Mouse (Mus musculus): Measurements from ENCODE around the gene Hhipl1. TPM values are rescaled to one million over a fixed set of nuclear protein-coding genes. Genes with fewer than 3 reads are reported as not detected.

Hhipl1 gene
- polyA plus RNA-seq, 1 experiment from 2014 or later, result 0.32 TPM

GRCm38 (mm10) chr12:108367909-108368308, 61.8 kb downstream of the Hhipl1 start:
- DNase-seq (ENCODE audit: low spot score) (no peak), ATAC-seq (ENCODE audit: insufficient number of reproducible peaks, low FRiP score, low TSS enrichment, low read depth) (no peak)
- H3K9me3 ChIP-seq (ENCODE audit: control insufficient read depth, low read length), result no peaks in the 10 kb centered on the region
- no peaks in the 10 kb centered on the region for H3K27me3 ChIP-seq (ENCODE audit: control insufficient read depth, insufficient read depth, low read length)
- H3K4me2 ChIP-seq (ENCODE audit: low read depth, severe bottlenecking), result no peak overlapping the region
- H3K9ac ChIP-seq (ENCODE audit: low read length), result no peak overlapping the region
- H3K4me3 ChIP-seq (ENCODE audit: low read depth, low read length), result no peak overlapping the region
- H3K36me3 ChIP-seq (ENCODE audit: control insufficient read depth, insufficient read depth, low read length), result no peaks in the 10 kb centered on the region
- H3K27ac ChIP-seq (replicated peaks; ENCODE audit: low read depth, low read length), result no peak overlapping the region
- 88% methylated on average over 2 of the region's 2 CpGs for WGBS
- H3K4me1 ChIP-seq (ENCODE audit: control insufficient read depth, insufficient read depth, low read length), result peaks cover 12% of the 10 kb centered on the region; the same call in 1 of the 2 replicates

GRCm38 (mm10) chr12:108368921-108369320, 62.9 kb downstream of the Hhipl1 start:
- Histone ChIP-seq H3K27ac (replicated peaks; ENCODE audit: low read depth, low read length) (no peak overlapping the region), H3K4me3 (ENCODE audit: low read depth, low read length) (no peak overlapping the region), H3K9ac (ENCODE audit: low read length) (no peak overlapping the region), H3K9me3 (ENCODE audit: control insufficient read depth, low read length) (no peaks in the 10 kb centered on the region), H3K4me2 (ENCODE audit: low read depth, severe bottlenecking) (no peak overlapping the region), H3K4me1 (ENCODE audit: control insufficient read depth, insufficient read depth, low read length) (peaks cover 22% of the 10 kb centered on the region), H3K27me3 (ENCODE audit: control insufficient read depth, insufficient read depth, low read length) (no peaks in the 10 kb centered on the region), H3K36me3 (ENCODE audit: control insufficient read depth, insufficient read depth, low read length) (no peaks in the 10 kb centered on the region)
- 56% methylated on average over 5 of the region's 5 CpGs for WGBS
- DNase-seq (ENCODE audit: low spot score) (no peak), ATAC-seq (ENCODE audit: insufficient number of reproducible peaks, low FRiP score, low TSS enrichment, low read depth) (no peak)

- no peak within 1 kb of the TSS for H3K9ac ChIP-seq (ENCODE audit: low read length)
- 80% methylated on average over 19 of the region's 19 CpGs for WGBS
- peaks cover 29% of the 10 kb centered on the region for H3K4me1 ChIP-seq (ENCODE audit: control insufficient read depth, insufficient read depth, low read length)
- H3K9me3 ChIP-seq (ENCODE audit: control insufficient read depth, low read length), result no peaks in the 10 kb centered on the region
- ATAC-seq (ENCODE audit: insufficient number of reproducible peaks, low FRiP score, low TSS enrichment, low read depth) (no peak), DNase-seq (ENCODE audit: low spot score) (no peak)
- H3K4me3 ChIP-seq (ENCODE audit: low read depth, low read length), result no peak within 1 kb of the TSS
- H3K27me3 ChIP-seq (ENCODE audit: control insufficient read depth, insufficient read depth, low read length), result no peaks in the 10 kb centered on the region
- H3K36me3 ChIP-seq (ENCODE audit: control insufficient read depth, insufficient read depth, low read length), result no peaks in the 10 kb centered on the region
- no peak within 1 kb of the TSS for H3K4me2 ChIP-seq (ENCODE audit: low read depth, severe bottlenecking)
- H3K27ac ChIP-seq (replicated peaks; ENCODE audit: low read depth, low read length), result no peak within 1 kb of the TSS
Observed at GRCm38 (mm10) chr12:108370596-108371428, 64.7 kb downstream of the Hhipl1 start, which contains the start of gene Eml1. TSS of gene Eml1 (plus strand) at chr12:108370957.

- Histone ChIP-seq H3K4me2 (ENCODE audit: low read depth, severe bottlenecking) (no peak overlapping the region), H3K27me3 (ENCODE audit: control insufficient read depth, insufficient read depth, low read length) (no peaks in the 10 kb centered on the region), H3K27ac (replicated peaks; ENCODE audit: low read depth, low read length) (no peak overlapping the region), H3K4me3 (ENCODE audit: low read depth, low read length) (no peak overlapping the region), H3K36me3 (ENCODE audit: control insufficient read depth, insufficient read depth, low read length) (no peaks in the 10 kb centered on the region), H3K4me1 (ENCODE audit: control insufficient read depth, insufficient read depth, low read length) (peaks cover 29% of the 10 kb centered on the region), H3K9me3 (ENCODE audit: control insufficient read depth, low read length) (no peaks in the 10 kb centered on the region), H3K9ac (ENCODE audit: low read length) (no peak overlapping the region)
- WGBS, result 74% methylated on average over 6 of the region's 6 CpGs
- DNase-seq (ENCODE audit: low spot score), result no peak
- no peak for ATAC-seq (ENCODE audit: insufficient number of reproducible peaks, low FRiP score, low TSS enrichment, low read depth)
Observed at GRCm38 (mm10) chr12:108371429-108371765, 65.3 kb downstream of the Hhipl1 start.

- Histone ChIP-seq H3K27me3 (ENCODE audit: control insufficient read depth, insufficient read depth, low read length) (no peaks in the 10 kb centered on the region), H3K4me2 (ENCODE audit: low read depth, severe bottlenecking) (no peak overlapping the region), H3K36me3 (ENCODE audit: control insufficient read depth, insufficient read depth, low read length) (no peaks in the 10 kb centered on the region), H3K9me3 (ENCODE audit: control insufficient read depth, low read length) (no peaks in the 10 kb centered on the region), H3K27ac (replicated peaks; ENCODE audit: low read depth, low read length) (no peak overlapping the region), H3K4me3 (ENCODE audit: low read depth, low read length) (no peak overlapping the region), H3K4me1 (ENCODE audit: control insufficient read depth, insufficient read depth, low read length) (peaks cover 29% of the 10 kb centered on the region), H3K9ac (ENCODE audit: low read length) (no peak overlapping the region)
- 87% methylated on average over 17 of the region's 17 CpGs for WGBS
- ATAC-seq (ENCODE audit: insufficient number of reproducible peaks, low FRiP score, low TSS enrichment, low read depth) (no peak), DNase-seq (ENCODE audit: low spot score) (no peak)
Observed at GRCm38 (mm10) chr12:108372241-108372640, 66.2 kb downstream of the Hhipl1 start.

GRCm38 (mm10) chr12:108373611-108374010, 67.5 kb downstream of the Hhipl1 start:
- Histone ChIP-seq H3K9ac (ENCODE audit: low read length) (no peak overlapping the region; the same call in 1 of the 2 replicates), H3K27ac (replicated peaks; ENCODE audit: low read depth, low read length) (peak overlapping the region; percentile 73)

GRCm38 (mm10) chr12:108374689-108375088, 68.6 kb downstream of the Hhipl1 start:
- ATAC-seq (ENCODE audit: insufficient number of reproducible peaks, low FRiP score, low TSS enrichment, low read depth) (no peak), DNase-seq (ENCODE audit: low spot score) (no peak)
- Histone ChIP-seq H3K36me3 (ENCODE audit: control insufficient read depth, insufficient read depth, low read length) (no peaks in the 10 kb centered on the region), H3K4me2 (ENCODE audit: low read depth, severe bottlenecking) (no peak overlapping the region), H3K27me3 (ENCODE audit: control insufficient read depth, insufficient read depth, low read length) (no peaks in the 10 kb centered on the region), H3K27ac (replicated peaks; ENCODE audit: low read depth, low read length) (peak overlapping the region; percentile 73), H3K4me3 (ENCODE audit: low read depth, low read length) (no peak overlapping the region), H3K9me3 (ENCODE audit: control insufficient read depth, low read length) (no peaks in the 10 kb centered on the region), H3K4me1 (ENCODE audit: control insufficient read depth, insufficient read depth, low read length) (peaks cover 29% of the 10 kb centered on the region), H3K9ac (ENCODE audit: low read length) (no peak overlapping the region)
- WGBS, result 83% methylated on average over 8 of the region's 8 CpGs

More at GRCm38 (mm10) chr12:108373611-108374010, 67.5 kb downstream of the Hhipl1 start:
- peaks cover 29% of the 10 kb centered on the region for H3K4me1 ChIP-seq (ENCODE audit: control insufficient read depth, insufficient read depth, low read length)
- ATAC-seq (ENCODE audit: insufficient number of reproducible peaks, low FRiP score, low TSS enrichment, low read depth) (peak; percentile 35; the same call in 1 of the 2 replicates), DNase-seq (ENCODE audit: low spot score) (peak; percentile 78)
- H3K36me3 ChIP-seq (ENCODE audit: control insufficient read depth, insufficient read depth, low read length), result no peaks in the 10 kb centered on the region
- no peak overlapping the region for H3K4me2 ChIP-seq (ENCODE audit: low read depth, severe bottlenecking)
- H3K27me3 ChIP-seq (ENCODE audit: control insufficient read depth, insufficient read depth, low read length), result no peaks in the 10 kb centered on the region
- 13% methylated on average over 9 of the region's 9 CpGs for WGBS
- no peak overlapping the region for H3K4me3 ChIP-seq (ENCODE audit: low read depth, low read length)
- no peaks in the 10 kb centered on the region for H3K9me3 ChIP-seq (ENCODE audit: control insufficient read depth, low read length)

GRCm38 (mm10) chr12:108378379-108379133, 72.5 kb downstream of the Hhipl1 start:
- Histone ChIP-seq H3K4me1 (ENCODE audit: control insufficient read depth, insufficient read depth, low read length) (peaks cover 13% of the 10 kb centered on the region), H3K4me3 (ENCODE audit: low read depth, low read length) (no peak overlapping the region), H3K27ac (replicated peaks; ENCODE audit: low read depth, low read length) (no peak overlapping the region), H3K36me3 (ENCODE audit: control insufficient read depth, insufficient read depth, low read length) (no peaks in the 10 kb centered on the region), H3K9ac (ENCODE audit: low read length) (no peak overlapping the region), H3K4me2 (ENCODE audit: low read depth, severe bottlenecking) (no peak overlapping the region), H3K27me3 (ENCODE audit: control insufficient read depth, insufficient read depth, low read length) (no peaks in the 10 kb centered on the region), H3K9me3 (ENCODE audit: control insufficient read depth, low read length) (no peaks in the 10 kb centered on the region)
- ATAC-seq (ENCODE audit: insufficient number of reproducible peaks, low FRiP score, low TSS enrichment, low read depth) (no peak), DNase-seq (ENCODE audit: low spot score) (no peak)
- 92% methylated on average over 13 of the region's 13 CpGs for WGBS

Measured in limb, embryonic 11.5 days (tissue).